Mouse (Mus musculus) bone marrow, adult 2 months (tissue): Measurements from ENCODE around the gene Scn11a.

Source experiments
- CTCF ChIP-seq: fragments of 200-500 bp; IDR thresholded peaks from 2 replicates; pipeline ENCODE4 v1.5.1; 2011; ENCODE audit warnings: low read length, control low read depth; ENCODE audit not compliant: control insufficient read depth, insufficient read depth
- POLR2A ChIP-seq: fragments of 200-500 bp; IDR thresholded peaks from 2 replicates; pipeline ENCODE4 v1.6.1; 2011; ENCODE audit warnings: low read depth, mild to moderate bottlenecking, control low read depth, low read length, borderline replicate concordance; ENCODE audit not compliant: control insufficient read depth

GRCm38 (mm10) chr9:119759457-119759856 lies 65.8 kb downstream of the Scn11a start:
- no peak for TF ChIP-seq CTCF
- no peak for TF ChIP-seq POLR2A
